Mouse (Mus musculus) right cerebral cortex, adult 18-20 months (tissue): Measurements from ENCODE around the gene Plekhb2.

ENCODE experiments used
- DNase-seq: peaks from one replicate; pipeline ENCODE4 v3.0.0; 2022; ENCODE audit warnings: mixed read lengths

Gene Plekhb2

GRCm38 (mm10) chr1:34849745-34850342 lies at the start of gene Plekhb2:
Plekhb2 (plus strand) TSS chr1:34849976.
- peak; percentile 91 for DNase-seq

- peak; percentile 84 for DNase-seq
Observed at GRCm38 (mm10) chr1:34801616-34802289, 48.0 kb upstream of the Plekhb2 start.

DNA sequence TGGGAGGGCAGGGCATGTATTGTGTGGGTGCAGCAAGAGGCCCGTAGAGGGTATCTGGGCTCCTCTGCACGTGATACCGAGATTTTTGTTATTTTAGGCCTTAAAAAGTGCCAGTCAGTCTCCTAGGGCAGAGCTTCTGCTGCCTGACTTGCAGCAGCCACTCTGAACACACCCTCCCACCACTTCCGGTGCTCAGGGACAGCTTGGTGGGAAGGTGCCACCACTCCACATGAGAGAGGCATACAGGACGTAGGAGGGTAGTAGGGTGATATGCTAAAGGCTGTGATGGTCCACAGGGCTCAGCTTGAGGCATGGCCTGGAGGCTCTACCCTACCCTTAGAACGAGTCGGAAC lies 47.5 kb upstream of the Plekhb2 start:
- DNase-seq = peak; percentile 90

GRCm38 (mm10) chr1:34804863-34805262 lies 44.9 kb upstream of the Plekhb2 start:
- no peak for DNase-seq

DNA sequence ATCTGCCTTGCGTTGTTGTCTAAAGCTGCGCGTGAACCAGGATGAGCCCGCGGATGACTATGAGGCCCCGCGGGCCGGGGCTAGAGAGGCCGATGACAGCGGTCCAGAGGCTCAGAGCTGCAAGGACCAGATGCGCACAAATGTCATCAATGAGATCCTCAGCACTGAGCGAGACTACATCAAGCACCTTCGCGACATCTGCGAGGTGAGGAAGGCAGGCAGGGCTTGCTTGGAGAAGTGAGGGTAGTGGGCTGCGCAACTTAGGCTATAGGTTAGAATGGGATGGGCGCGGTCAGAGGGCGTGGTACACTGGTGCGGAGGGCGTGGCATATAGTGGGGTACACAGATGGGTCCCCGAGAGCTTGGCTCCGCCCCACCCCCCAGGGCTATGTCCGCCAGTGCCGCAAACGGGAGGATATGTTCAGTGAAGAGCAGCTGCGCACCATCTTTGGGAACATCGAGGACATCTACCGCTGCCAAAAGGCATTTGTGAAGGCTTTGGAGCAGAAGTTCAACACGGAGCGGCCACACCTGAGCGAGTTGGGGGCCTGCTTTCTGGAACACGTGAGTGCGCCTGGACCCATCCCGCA lies 43.8 kb upstream of the Plekhb2 start:
- DNase-seq = no peak

- DNase-seq = no peak
Observed at GRCm38 (mm10) chr1:34808445-34808844, 41.3 kb upstream of the Plekhb2 start.

DNA sequence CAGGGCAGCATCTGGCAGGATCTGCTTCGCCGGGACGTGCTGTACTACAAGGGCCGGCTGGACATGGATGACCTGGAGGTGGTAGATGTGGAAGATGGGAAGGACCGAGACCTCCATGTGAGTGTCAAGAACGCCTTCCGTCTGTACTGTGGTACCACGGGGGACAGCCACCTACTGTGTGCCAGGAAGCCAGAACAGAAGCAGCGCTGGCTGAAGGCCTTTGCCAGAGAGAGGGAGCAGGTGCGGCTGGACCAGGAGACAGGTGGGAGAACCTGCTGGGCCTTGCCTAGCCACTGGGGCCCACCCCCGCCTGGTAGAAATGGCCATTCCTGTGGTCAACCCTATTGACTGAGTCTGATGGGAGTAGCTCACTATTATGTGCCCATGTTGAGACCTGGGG lies 39.5 kb upstream of the Plekhb2 start:
- no peak for DNase-seq

DNA sequence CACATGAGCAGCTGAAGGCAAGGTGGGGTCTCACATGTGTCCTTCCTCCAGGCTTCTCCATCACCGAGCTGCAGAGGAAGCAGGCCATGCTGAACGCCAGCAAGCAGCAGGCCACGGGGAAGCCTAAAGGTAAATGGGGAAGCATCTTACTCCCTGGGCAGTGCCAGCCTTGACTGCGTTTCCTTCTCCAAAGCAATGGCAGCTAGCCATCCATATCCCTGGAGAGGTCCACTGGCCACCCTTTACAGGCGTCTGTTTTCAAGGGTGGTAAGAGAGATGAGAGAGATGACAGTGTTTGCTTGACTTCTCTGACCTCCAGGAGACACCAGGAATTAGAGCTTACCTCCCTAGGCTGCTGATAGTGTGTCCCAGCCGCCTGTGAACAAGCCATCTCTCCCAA lies 38.7 kb upstream of the Plekhb2 start:
- DNase-seq = no peak

DNA sequence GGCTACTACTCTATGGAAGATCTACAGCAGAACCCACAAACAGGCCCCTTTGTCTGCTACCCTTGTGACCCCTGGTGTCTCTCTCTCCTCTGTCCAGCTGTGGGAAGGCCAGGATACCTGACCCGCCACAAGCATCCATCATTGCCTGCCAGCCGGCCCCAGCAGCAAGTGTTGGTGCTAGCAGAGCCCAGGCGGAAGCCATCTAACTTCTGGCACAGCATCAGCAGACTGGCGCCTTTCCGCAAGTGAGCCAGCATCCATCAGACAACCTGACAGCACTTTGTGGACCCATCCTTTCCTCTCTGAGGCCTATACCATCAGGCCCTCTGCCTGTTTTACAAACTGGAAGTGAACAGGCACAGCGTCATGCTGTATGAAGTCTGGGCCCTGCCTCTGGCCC lies 38.2 kb upstream of the Plekhb2 start:
- DNase-seq = no peak

DNA sequence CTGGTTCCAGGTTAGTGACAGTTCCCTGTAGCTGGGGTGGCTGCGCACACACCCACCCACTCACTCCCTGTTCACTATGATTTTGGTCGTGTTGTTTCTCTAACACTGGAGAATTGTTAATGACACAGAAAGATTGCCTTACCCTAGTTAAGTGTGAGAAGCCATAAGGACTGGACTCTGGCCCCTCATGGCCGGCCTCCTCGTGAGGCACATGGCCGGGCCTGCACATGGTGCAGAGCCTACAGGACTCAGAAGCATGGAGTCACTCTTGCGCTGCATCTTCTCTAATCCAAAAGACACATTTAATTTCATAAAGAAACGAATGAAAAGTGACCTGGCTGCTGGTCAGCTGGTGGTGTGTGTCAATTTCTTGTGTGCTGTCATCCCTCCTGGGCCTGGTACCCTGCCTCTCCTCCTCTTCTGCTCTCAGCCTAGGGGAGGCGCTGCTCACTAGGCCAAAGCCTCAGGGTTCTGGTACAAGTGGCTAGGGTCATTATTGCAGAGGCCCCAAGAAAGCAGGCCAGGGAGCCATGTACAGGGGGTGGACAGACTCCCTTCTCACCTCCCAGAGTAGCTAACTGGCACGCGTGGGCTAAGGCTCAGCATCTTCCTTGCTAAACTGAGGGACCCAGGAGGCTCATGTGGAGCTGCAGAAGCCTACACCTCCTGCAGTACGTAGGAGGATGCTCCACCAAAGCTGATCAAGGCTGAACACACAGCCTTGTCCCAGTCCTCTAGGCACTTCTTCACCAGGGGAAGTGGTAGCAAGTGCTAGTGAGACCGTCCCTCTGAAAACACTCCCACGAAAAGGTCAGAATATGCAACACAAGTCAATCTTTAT lies 37.1 kb upstream of the Plekhb2 start:
- peak; percentile 60 for DNase-seq

DNA sequence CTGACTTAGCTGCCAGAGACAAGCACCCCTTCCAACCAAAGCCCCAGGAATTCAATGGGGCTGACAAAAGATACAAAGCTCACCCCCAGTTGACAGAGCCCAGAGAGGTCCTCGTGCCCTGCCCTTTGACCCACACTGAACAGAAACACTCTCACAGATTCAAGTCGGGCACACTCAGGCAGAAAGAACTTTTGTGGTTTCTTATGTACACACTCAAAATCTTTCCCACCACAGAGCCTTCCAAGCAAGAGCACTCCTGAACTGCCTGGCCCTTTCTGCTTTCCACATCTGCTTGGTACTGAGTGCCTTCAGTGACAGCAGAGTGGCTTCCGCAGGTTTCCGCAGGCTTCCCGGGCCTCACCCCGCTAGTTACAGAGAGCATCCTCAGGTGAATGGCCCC lies 33.9 kb upstream of the Plekhb2 start:
- no peak for DNase-seq

DNA sequence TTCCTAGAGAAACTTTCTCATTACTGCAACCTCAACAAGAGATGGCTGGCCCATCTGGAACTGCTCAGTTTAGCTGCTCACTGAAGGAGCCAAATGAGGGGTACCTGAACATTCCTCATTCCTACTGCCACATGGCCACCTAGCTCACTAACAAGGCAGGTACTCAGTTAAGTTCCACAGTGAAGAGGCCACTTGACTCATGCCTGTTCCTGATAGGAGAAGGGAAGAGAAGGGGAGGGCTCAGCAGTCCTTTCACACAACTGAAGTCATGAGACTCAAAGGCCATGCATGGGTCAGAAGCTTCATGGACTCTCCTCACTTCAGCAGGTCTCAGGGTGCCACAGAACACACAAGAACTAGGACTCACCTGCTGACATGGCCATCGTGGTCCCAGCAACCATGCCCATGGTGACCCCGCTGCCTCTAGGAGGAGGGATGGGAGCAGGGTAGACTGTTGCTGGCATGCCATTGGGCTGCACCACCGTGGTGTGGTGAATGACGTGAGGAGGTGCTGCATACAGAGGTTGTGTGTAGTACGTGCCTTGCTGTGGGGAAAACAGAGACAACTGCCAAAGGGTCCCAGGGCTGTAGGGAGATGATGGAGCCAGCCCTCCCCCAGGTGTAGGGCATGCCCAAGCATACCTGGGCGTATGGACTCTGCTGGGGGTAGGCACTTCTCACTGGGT lies 30.4 kb upstream of the Plekhb2 start:
- no peak for DNase-seq

DNA sequence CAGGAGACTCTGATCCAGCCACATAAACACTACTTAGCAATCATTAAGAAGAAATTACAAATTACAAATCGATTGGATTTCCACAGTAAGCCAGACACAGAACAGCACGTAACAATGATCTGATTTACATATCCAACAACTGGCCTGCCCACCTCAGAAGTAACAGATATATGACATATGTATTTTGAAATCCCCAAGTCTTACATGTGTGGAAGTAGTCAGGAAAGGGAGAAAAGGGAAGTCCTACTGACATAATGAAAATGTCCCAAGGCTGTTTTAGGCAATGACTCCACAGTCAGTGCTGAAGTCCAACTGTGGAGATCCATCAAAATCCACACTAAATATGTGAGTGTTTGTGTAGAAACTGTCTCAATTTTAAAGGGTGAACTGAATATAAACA lies 28.4 kb upstream of the Plekhb2 start:
- DNase-seq = no peak

GRCm38 (mm10) chr1:34822003-34822402 lies 27.8 kb upstream of the Plekhb2 start:
- DNase-seq = no peak

GRCm38 (mm10) chr1:34822746-34823145 lies 27.0 kb upstream of the Plekhb2 start:
- DNase-seq = no peak

DNA sequence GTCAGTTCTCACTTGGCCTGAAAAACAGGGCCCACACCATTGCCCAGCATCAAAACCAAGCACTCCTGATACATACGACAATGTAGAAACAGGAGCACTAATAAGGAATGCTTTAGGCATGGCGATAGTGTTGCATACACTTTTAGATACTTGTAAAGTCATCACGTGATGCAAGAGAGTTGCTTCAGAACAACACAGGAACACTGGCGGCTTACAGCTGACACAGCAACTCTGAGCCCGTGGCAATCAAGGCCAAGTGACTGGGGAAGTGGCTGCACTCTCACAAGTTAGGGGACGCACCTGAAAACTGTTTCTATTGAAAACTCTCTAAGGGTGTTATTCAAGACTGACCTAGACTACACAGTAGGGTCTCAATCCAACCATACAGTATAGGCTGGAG lies 26.4 kb upstream of the Plekhb2 start:
- DNase-seq = no peak

DNA sequence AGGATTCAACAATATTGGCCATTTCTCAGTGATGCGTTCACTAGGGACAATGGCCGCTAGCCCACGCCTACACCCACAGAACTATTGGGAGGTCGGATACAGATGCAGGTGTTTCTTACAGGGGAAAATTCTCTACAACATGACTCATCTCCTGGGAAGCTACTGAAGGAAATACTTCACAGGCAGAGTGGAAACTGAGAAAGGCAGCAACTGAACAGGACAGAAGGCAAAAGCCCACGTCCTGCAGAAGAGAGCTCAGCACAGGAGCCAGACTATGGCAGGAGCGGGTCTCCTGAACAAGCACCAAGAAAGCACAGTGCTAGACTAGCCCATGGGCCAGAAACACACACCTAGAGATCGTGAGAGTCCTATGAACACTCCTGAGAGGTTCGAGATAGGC lies 25.6 kb upstream of the Plekhb2 start:
- no peak for DNase-seq

- no peak for DNase-seq
Observed at GRCm38 (mm10) chr1:34825909-34826308, 23.9 kb upstream of the Plekhb2 start.

- DNase-seq = no peak
Observed at GRCm38 (mm10) chr1:34827900-34828299, 21.9 kb upstream of the Plekhb2 start.

DNA sequence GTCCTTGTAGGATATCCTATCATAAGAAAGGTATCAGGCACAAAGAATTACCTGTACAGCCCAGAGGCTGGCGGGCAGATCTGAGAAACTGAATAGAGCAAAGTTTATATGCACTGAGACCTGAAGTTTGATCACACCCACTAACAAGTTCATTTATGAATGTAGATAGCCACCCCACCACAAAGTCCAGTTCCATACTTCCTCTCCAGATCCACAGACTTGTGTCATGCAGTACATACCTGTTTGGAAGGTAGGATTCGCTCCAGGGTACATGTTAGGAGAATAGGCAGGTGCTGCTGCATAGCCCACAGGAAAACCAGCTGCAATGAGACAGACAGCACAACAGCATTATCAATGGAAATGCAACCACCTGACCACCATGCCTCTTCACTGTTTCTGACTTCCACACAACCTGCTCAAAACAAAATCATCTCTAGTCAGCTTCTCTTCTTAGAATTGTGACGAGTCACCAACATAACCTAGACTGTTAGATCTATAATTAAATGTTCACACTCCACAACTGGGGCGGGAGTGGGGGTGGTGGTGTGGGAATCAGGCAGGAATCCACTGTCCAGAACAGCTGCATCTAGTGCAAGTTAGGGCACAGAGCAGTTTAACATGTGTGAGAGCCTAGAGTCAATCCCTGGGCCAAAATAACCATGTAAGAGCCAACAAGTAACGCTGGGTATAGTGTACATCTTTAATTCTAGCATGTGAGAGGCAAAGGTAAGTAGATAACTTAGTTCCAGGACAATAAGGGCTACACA lies 21.1 kb upstream of the Plekhb2 start:
- no peak for DNase-seq

GRCm38 (mm10) chr1:34830934-34831333 lies 18.8 kb upstream of the Plekhb2 start:
- peak; percentile 52 for DNase-seq

- DNase-seq = no peak
Observed at GRCm38 (mm10) chr1:34831381-34831780, 18.4 kb upstream of the Plekhb2 start.
